ENCODE assay signal across 23 mouse cellular contexts in genomic region chr2:164010944-164011343, GRCm38 (mm10). TPM values are rescaled to one million over a fixed set of nuclear protein-coding genes. Genes with fewer than 3 reads are reported as not detected.
DNase-seq lines count a peak whose midpoint lies in the region; ATAC-seq and TF ChIP-seq lines count a peak whose summit lies in the region.
"Had no signal": no experiment of that assay in that cellular context is flagged by ENCODE, and none has a peak within 500 bp of the region (broad histone marks: within the 10 kb centered on the region; RNA-seq: fewer than 3 reads in every experiment).

No protein-coding gene starts in this region.

- peak overlapping the region; percentile 16; the same call in 1 of the 2 replicates for H3K27ac ChIP-seq in bone marrow, adult 2 months (ENCODE audit: control insufficient read depth, insufficient read depth, low read depth, low read length, poor library complexity)
- H3K27ac ChIP-seq in macrophage, result 0 out of 2 replicates have a peak overlapping the region, but pooled peaks have one; percentile 7
- H3K27ac ChIP-seq: embryonic facial prominence, embryonic 15.5 days; forebrain, embryonic 10.5 days; heart, embryonic 13.5 days; hindbrain, embryonic 12.5 days had no signal

- H3K79me2 ChIP-seq in macrophage (ENCODE audit: inconsistent target), result peaks cover 81% of the 10 kb centered on the region

- H3K36me3 ChIP-seq in macrophage (ENCODE audit: inconsistent target), result peaks cover 44% of the 10 kb centered on the region

- intact Hi-C loops in heart, postnatal 14 days (cut with DNase I), result no loop called here

- DNase-seq in heart, adult 11 months, result peak; percentile 84
- no peak for DNase-seq in heart, postnatal 14 days
- DNase-seq in embryo, embryonic 10 days (ENCODE audit: low spot score), result no peak
- no peak for DNase-seq in thymus, postnatal 0 days (ENCODE audit: low spot score)
- DNase-seq in thymus, postnatal 10 days (ENCODE audit: low spot score in 2 of 2), result no peak
- DNase-seq: adrenal gland, adult 2 months; adrenal gland, postnatal 25 days; cerebellum, adult 11 months; cerebellum, adult 9-10 months; cerebellum, postnatal 25 days; gastrocnemius, postnatal 10 days; heart, postnatal 4 days had no signal

- TF ChIP-seq CTCF in bone marrow, adult 2 months (IDR thresholded peaks at IDR 0.05; ENCODE audit: control insufficient read depth, insufficient read depth, low read length), result no peak

- TF ChIP-seq POLR2A in bone marrow, adult 2 months (IDR thresholded peaks at IDR 0.05; ENCODE audit: borderline replicate concordance, control insufficient read depth, low read depth, low read length), result no peak

- H3K4me3 ChIP-seq in bone marrow, adult 2 months (replicated peaks; ENCODE audit: control insufficient read depth, low read depth, low read length), result no peak overlapping the region
- H3K4me3 ChIP-seq in macrophage (ENCODE audit: inconsistent target), result no peak overlapping the region
- H3K4me3 ChIP-seq: embryonic facial prominence, embryonic 15.5 days; erythroblast, embryonic 14.5 days; forebrain, embryonic 10.5 days; heart, embryonic 13.5 days; hindbrain, embryonic 12.5 days had no signal

- 39% methylated on average over 3 of the region's 3 CpGs for WGBS in bone marrow, adult 2 months
- WGBS in macrophage (ENCODE audit: missing documents), result 33% methylated on average over 3 of the region's 3 CpGs

- peaks cover 9% of the 10 kb centered on the region for H3K4me1 ChIP-seq in bone marrow, adult 2 months (ENCODE audit: control insufficient read depth, insufficient read depth, low read length)

- 0 out of 2 replicates have a peak, but pooled peaks have one; percentile 48 for ATAC-seq in monocyte, adult 5-6 weeks (replicated peaks; ENCODE audit: insufficient number of reproducible peaks, low FRiP score, low TSS enrichment, poor library complexity, severe bottlenecking)
- ATAC-seq: forebrain, embryonic 14.5 days; hindbrain, embryonic 16.5 days; inflammation-experienced regulatory T-cells, adult 6 months had no signal

RNA-seq across cellular contexts. Expression of gene Pabpc1l, which starts 14.3 kb away (rescaled TPM):
- under 1 TPM; 0.79 to 0.83 TPM for total RNA-seq in heart, postnatal 14 days (2021)
- 8.6 and 10.8 TPM in 2 replicates for polyA plus RNA-seq in bone marrow, adult 2 months (2011; ENCODE audit: insufficient read depth, insufficient read length, low replicate concordance, missing spikeins)
- 1 to 10 TPM in 10 of 26 experiments, under 1 TPM in 6, not detected in 10; 0.37 to 2.8 (median 1.3) TPM for total RNA-seq in macrophage (2018; cell fraction: chromatin; rRNA removed)
- total RNA-seq in macrophage (2018; cell fraction: cytosol; rRNA removed), result under 1 TPM in 3 of 26 experiments, not detected in 23; 0.05 to 0.55 (median 0.14) TPM
- total RNA-seq in macrophage (2018; cell fraction: nucleus; rRNA removed), result 1 to 10 TPM in 8 of 26 experiments, under 1 TPM in 2, not detected in 16; 0.70 to 3.0 (median 1.1) TPM
- polyA plus RNA-seq in macrophage (2018), result not detected in 3 replicates
- 1.9 to 3.5 TPM in 2 of 3 replicates, not detected in the other for total RNA-seq in monocyte, adult 5-6 weeks (2017)
- 1.8 and 2.0 TPM in 2 replicates for polyA plus RNA-seq in thymus, postnatal 0 days (2015; fragmentation: Nextera tagmentation; extraction: Ambion mirVana)

RNA-seq across cellular contexts. Expression of gene Ywhab, which starts 16.2 kb away (rescaled TPM):
- 10 to 100 TPM; 93.5 to 98.0 TPM for total RNA-seq in heart, postnatal 14 days (2021)
- 38.3 and 61.2 TPM in 2 replicates for polyA plus RNA-seq in bone marrow, adult 2 months (2011; ENCODE audit: insufficient read depth, insufficient read length, low replicate concordance, missing spikeins)
- 10 to 100 TPM; 19.1 to 44.6 (median 27.2) TPM for total RNA-seq in macrophage (2018; cell fraction: chromatin; rRNA removed)
- 100 to 1,000 TPM; 154 to 192 (median 177) TPM for total RNA-seq in macrophage (2018; cell fraction: cytosol; rRNA removed)
- total RNA-seq in macrophage (2018; cell fraction: nucleus; rRNA removed), result 100 to 1,000 TPM in 1 of 26 experiments, 10 to 100 TPM in 25; 41.5 to 124 (median 70.1) TPM
- polyA plus RNA-seq in macrophage (2018), result 157 to 226 TPM (median 174 TPM) in 3 replicates
- 50.9 to 83.0 TPM (median 67.5 TPM) in 3 replicates for total RNA-seq in monocyte, adult 5-6 weeks (2017)
- polyA plus RNA-seq in thymus, postnatal 0 days (2015; fragmentation: Nextera tagmentation; extraction: Ambion mirVana), result 265 and 278 TPM in 2 replicates

RNA-seq across cellular contexts. Expression of gene Stk4, which starts 59.2 kb away (rescaled TPM):
- 10 to 100 TPM; 17.0 to 20.4 TPM for total RNA-seq in heart, postnatal 14 days (2021)
- 27.5 and 28.7 TPM in 2 replicates for polyA plus RNA-seq in bone marrow, adult 2 months (2011; ENCODE audit: insufficient read depth, insufficient read length, low replicate concordance, missing spikeins)
- 100 to 1,000 TPM; 118 to 384 (median 176) TPM for total RNA-seq in macrophage (2018; cell fraction: chromatin; rRNA removed)
- total RNA-seq in macrophage (2018; cell fraction: cytosol; rRNA removed), result 100 to 1,000 TPM in 9 of 26 experiments, 10 to 100 TPM in 17; 86.2 to 131 (median 98.3) TPM
- 100 to 1,000 TPM in 18 of 26 experiments, 10 to 100 TPM in 8; 84.7 to 227 (median 106) TPM for total RNA-seq in macrophage (2018; cell fraction: nucleus; rRNA removed)
- 55.4 to 80.1 TPM (median 68.0 TPM) in 3 replicates for polyA plus RNA-seq in macrophage (2018)
- total RNA-seq in monocyte, adult 5-6 weeks (2017), result 304 to 378 TPM (median 341 TPM) in 3 replicates
- polyA plus RNA-seq in thymus, postnatal 0 days (2015; fragmentation: Nextera tagmentation; extraction: Ambion mirVana), result 67.8 and 68.4 TPM in 2 replicates
